Mouse (Mus musculus): ENCODE data around the gene Pld6. TPM values are rescaled to one million over a fixed set of nuclear protein-coding genes. Genes with fewer than 3 reads are reported as not detected.

Pld6 gene
- polyA plus RNA-seq, 1 experiment from 2014 or later, result 0.60 TPM

DNA sequence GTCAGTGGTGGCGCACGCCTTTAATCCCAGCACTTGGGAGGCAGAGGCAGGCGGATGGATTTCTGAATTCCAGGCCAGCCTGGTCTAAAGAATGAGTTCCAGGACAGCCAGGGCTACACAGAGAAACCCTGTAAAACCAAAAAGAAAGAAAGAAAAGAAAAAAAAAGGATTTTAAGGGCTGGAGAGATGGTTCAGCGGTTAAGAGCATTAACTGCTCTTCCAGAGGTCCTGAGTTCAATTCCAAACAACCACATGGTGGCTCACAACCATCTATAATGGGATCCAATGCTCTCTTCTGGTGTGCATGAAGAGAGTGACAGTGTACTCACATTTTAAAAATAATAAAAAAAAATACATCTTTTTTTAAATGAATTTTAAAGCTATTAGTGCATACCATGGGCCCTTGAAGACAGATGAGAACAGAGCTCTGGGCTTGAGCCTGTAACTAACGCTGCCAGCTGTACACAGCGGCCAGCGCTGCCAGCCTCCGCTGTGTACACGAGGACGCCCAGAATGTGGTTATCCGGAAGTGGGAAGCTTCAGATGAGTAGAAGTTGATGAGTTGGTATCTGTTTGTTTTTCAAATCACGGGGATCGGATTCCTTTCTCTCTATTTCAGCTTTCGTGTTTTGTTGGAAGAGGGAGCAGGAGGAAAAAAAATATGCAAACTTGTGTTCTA, 23.2 kb upstream of the Pld6 start:
- Histone ChIP-seq H3K4me2 (ENCODE audit: low read depth) (peak overlapping the region; percentile 65), H3K36me3 (ENCODE audit: control insufficient read depth, insufficient read depth, low read length) (peaks cover 2% of the 10 kb centered on the region), H3K27me3 (ENCODE audit: control insufficient read depth, insufficient read depth, low read length) (no peaks in the 10 kb centered on the region), H3K9ac (ENCODE audit: low read length) (peak overlapping the region; percentile 98), H3K4me1 (ENCODE audit: control insufficient read depth, insufficient read depth, low read length) (peaks cover 8% of the 10 kb centered on the region; the same call in 1 of the 2 replicates), H3K4me3 (ENCODE audit: low read depth, low read length) (peak overlapping the region; percentile 76), H3K27ac (ENCODE audit: low read depth, low read length) (no peak overlapping the region), H3K9me3 (ENCODE audit: control insufficient read depth, low read length) (no peaks in the 10 kb centered on the region)
- ATAC-seq (ENCODE audit: insufficient read depth, low FRiP score, low TSS enrichment) (0 out of 2 replicates have a peak, but pooled peaks have one; percentile 5), DNase-seq (ENCODE audit: low spot score) (no peak)
- WGBS, result 68% methylated on average over 14 of the region's 14 CpGs

- H3K4me1 ChIP-seq (ENCODE audit: control insufficient read depth, insufficient read depth, low read length), result peaks cover 8% of the 10 kb centered on the region; the same call in 1 of the 2 replicates
- H3K27me3 ChIP-seq (ENCODE audit: control insufficient read depth, insufficient read depth, low read length), result no peaks in the 10 kb centered on the region
- ATAC-seq (ENCODE audit: insufficient read depth, low FRiP score, low TSS enrichment) (peak; percentile 96), DNase-seq (ENCODE audit: low spot score) (peak; percentile 88)
- H3K9me3 ChIP-seq (ENCODE audit: control insufficient read depth, low read length), result no peaks in the 10 kb centered on the region
- H3K4me2 ChIP-seq (ENCODE audit: low read depth), result peak within 1 kb of the TSS; percentile 65
- peaks cover 2% of the 10 kb centered on the region for H3K36me3 ChIP-seq (ENCODE audit: control insufficient read depth, insufficient read depth, low read length)
- peak within 1 kb of the TSS; percentile 97 for H3K27ac ChIP-seq (ENCODE audit: low read depth, low read length)
- H3K4me3 ChIP-seq (ENCODE audit: low read depth, low read length), result peak within 1 kb of the TSS; percentile 76
- peak within 1 kb of the TSS; percentile 98 for H3K9ac ChIP-seq (ENCODE audit: low read length)
- under 1% methylated on average over 52 of the region's 52 CpGs for WGBS
These were observed 22.4 kb upstream of the Pld6 start, which contains the start of gene Flcn for GRCm38 (mm10) chr11:59809670-59810474. Gene Flcn (minus strand): TSS chr11:59810016.

- H3K4me3 ChIP-seq (ENCODE audit: low read depth, low read length), result peak overlapping the region; percentile 76
- peak; percentile 2; the same call in 1 of the 2 replicates for ATAC-seq (ENCODE audit: insufficient read depth, low FRiP score, low TSS enrichment)
- H3K27ac ChIP-seq (ENCODE audit: low read depth, low read length), result peak overlapping the region; percentile 97
- no peaks in the 10 kb centered on the region for H3K9me3 ChIP-seq (ENCODE audit: control insufficient read depth, low read length)
- 0% methylated on average over 15 of the region's 15 CpGs for WGBS
- H3K27me3 ChIP-seq (ENCODE audit: control insufficient read depth, insufficient read depth, low read length), result no peaks in the 10 kb centered on the region
- H3K9ac ChIP-seq (ENCODE audit: low read length), result peak overlapping the region; percentile 98
- no peak for DNase-seq (ENCODE audit: low spot score)
- peaks cover 8% of the 10 kb centered on the region; the same call in 1 of the 2 replicates for H3K4me1 ChIP-seq (ENCODE audit: control insufficient read depth, insufficient read depth, low read length)
- H3K36me3 ChIP-seq (ENCODE audit: control insufficient read depth, insufficient read depth, low read length), result peaks cover 5% of the 10 kb centered on the region
- peak overlapping the region; percentile 65 for H3K4me2 ChIP-seq (ENCODE audit: low read depth)
These were observed 21.7 kb upstream of the Pld6 start for GRCm38 (mm10) chr11:59809071-59809669.

- no peaks in the 10 kb centered on the region for H3K27me3 ChIP-seq (ENCODE audit: control insufficient read depth, insufficient read depth, low read length)
- peaks cover 8% of the 10 kb centered on the region; the same call in 1 of the 2 replicates for H3K4me1 ChIP-seq (ENCODE audit: control insufficient read depth, insufficient read depth, low read length)
- peaks cover 5% of the 10 kb centered on the region for H3K36me3 ChIP-seq (ENCODE audit: control insufficient read depth, insufficient read depth, low read length)
- no peak for ATAC-seq (ENCODE audit: insufficient read depth, low FRiP score, low TSS enrichment)
- H3K9ac ChIP-seq (ENCODE audit: low read length), result peak overlapping the region; percentile 98; the same call in 1 of the 2 replicates
- no peak overlapping the region for H3K27ac ChIP-seq (ENCODE audit: low read depth, low read length)
- WGBS, result 71% methylated on average over 14 of the region's 14 CpGs
- no peaks in the 10 kb centered on the region for H3K9me3 ChIP-seq (ENCODE audit: control insufficient read depth, low read length)
- H3K4me2 ChIP-seq (ENCODE audit: low read depth), result peak overlapping the region; percentile 65
- DNase-seq (ENCODE audit: low spot score), result no peak
- peak overlapping the region; percentile 76 for H3K4me3 ChIP-seq (ENCODE audit: low read depth, low read length)
These were observed 20.9 kb upstream of the Pld6 start for GRCm38 (mm10) chr11:59808170-59808960.

GRCm38 (mm10) chr11:59805656-59806055, 18.2 kb upstream of the Pld6 start:
- Histone ChIP-seq H3K27me3 (ENCODE audit: control insufficient read depth, insufficient read depth, low read length) (no peaks in the 10 kb centered on the region), H3K36me3 (ENCODE audit: control insufficient read depth, insufficient read depth, low read length) (peaks cover 24% of the 10 kb centered on the region), H3K4me2 (ENCODE audit: low read depth) (no peak overlapping the region), H3K9ac (ENCODE audit: low read length) (no peak overlapping the region), H3K9me3 (ENCODE audit: control insufficient read depth, low read length) (no peaks in the 10 kb centered on the region), H3K4me1 (ENCODE audit: control insufficient read depth, insufficient read depth, low read length) (peaks cover 8% of the 10 kb centered on the region; the same call in 1 of the 2 replicates), H3K4me3 (ENCODE audit: low read depth, low read length) (no peak overlapping the region), H3K27ac (ENCODE audit: low read depth, low read length) (no peak overlapping the region)
- no peak for DNase-seq (ENCODE audit: low spot score)
- ATAC-seq (ENCODE audit: insufficient read depth, low FRiP score, low TSS enrichment), result no peak
- 93% methylated on average over 2 of the region's 2 CpGs for WGBS

GRCm38 (mm10) chr11:59805256-59805655, 17.8 kb upstream of the Pld6 start:
- no peak for DNase-seq (ENCODE audit: low spot score)
- Histone ChIP-seq H3K9me3 (ENCODE audit: control insufficient read depth, low read length) (no peaks in the 10 kb centered on the region; the same call in 1 of the 2 replicates), H3K36me3 (ENCODE audit: control insufficient read depth, insufficient read depth, low read length) (peaks cover 28% of the 10 kb centered on the region), H3K27ac (ENCODE audit: low read depth, low read length) (no peak overlapping the region), H3K4me1 (ENCODE audit: control insufficient read depth, insufficient read depth, low read length) (peaks cover 8% of the 10 kb centered on the region; the same call in 1 of the 2 replicates), H3K9ac (ENCODE audit: low read length) (no peak overlapping the region), H3K27me3 (ENCODE audit: control insufficient read depth, insufficient read depth, low read length) (no peaks in the 10 kb centered on the region), H3K4me2 (ENCODE audit: low read depth) (no peak overlapping the region), H3K4me3 (ENCODE audit: low read depth, low read length) (no peak overlapping the region)
- ATAC-seq (ENCODE audit: insufficient read depth, low FRiP score, low TSS enrichment), result no peak
- 91% methylated on average over 1 of the region's 1 CpGs for whole genome bisulfite sequencing

- Histone ChIP-seq H3K9ac (ENCODE audit: low read length) (no peak overlapping the region), H3K36me3 (ENCODE audit: control insufficient read depth, insufficient read depth, low read length) (peaks cover 28% of the 10 kb centered on the region), H3K27me3 (ENCODE audit: control insufficient read depth, insufficient read depth, low read length) (no peaks in the 10 kb centered on the region), H3K4me2 (ENCODE audit: low read depth) (no peak overlapping the region), H3K9me3 (ENCODE audit: control insufficient read depth, low read length) (no peaks in the 10 kb centered on the region; the same call in 1 of the 2 replicates), H3K27ac (ENCODE audit: low read depth, low read length) (no peak overlapping the region), H3K4me3 (ENCODE audit: low read depth, low read length) (no peak overlapping the region), H3K4me1 (ENCODE audit: control insufficient read depth, insufficient read depth, low read length) (peaks cover 8% of the 10 kb centered on the region; the same call in 1 of the 2 replicates)
- WGBS, result 93% methylated on average over 22 of the region's 22 CpGs
- no peak for ATAC-seq (ENCODE audit: insufficient read depth, low FRiP score, low TSS enrichment)
- no peak for DNase-seq (ENCODE audit: low spot score)
These were observed 17.1 kb upstream of the Pld6 start for GRCm38 (mm10) chr11:59804409-59805110.
